Mouse (Mus musculus) MEL (cell line): ENCODE data around the gene Rsad2. TPM values are rescaled to one million over a fixed set of nuclear protein-coding genes. Genes with fewer than 3 reads are reported as not detected.

Experiments used
- DNase-seq: peaks from one replicate; pipeline ENCODE4 v3.0.0; 2011; ENCODE audit warnings: low read depth, low spot score
- H3K27ac ChIP-seq: 2 replicates; pipeline ENCODE4 v1.5.1; 2012; ENCODE audit warnings: low read depth, mild to moderate bottlenecking, control low read depth, low read length, moderate library complexity; ENCODE audit not compliant: control insufficient read depth
- H3K27me3 ChIP-seq, 2 experiments: fragments of 150-350 bp in 1 of 2; sonication (generic) in 1 of 2; 2 replicates each; pipeline ENCODE4 v1.6.1; 2012; ENCODE audit warnings: low read length in 2 of 2, mild to moderate bottlenecking in 2 of 2, improper control_type of control experiment in 1 of 2, moderate library complexity in 1 of 2; ENCODE audit not compliant: insufficient read depth in 2 of 2, control insufficient read depth in 1 of 2
- H3K36me3 ChIP-seq, 2 experiments: 2 replicates each; pipeline ENCODE4 v1.6.1; 2012 to 2014; ENCODE audit warnings: low read length in 2 of 2, improper control_type of control experiment in 1 of 2, inconsistent platforms in 1 of 2, mild to moderate bottlenecking in 1 of 2; ENCODE audit not compliant: insufficient read depth in 2 of 2, control insufficient read depth in 1 of 2
- H3K4me1 ChIP-seq, 2 experiments: fragments of 150-350 bp in 1 of 2; sonication (generic) in 1 of 2; 2 replicates each; pipeline ENCODE4 v1.6.1; 2012; ENCODE audit warnings: low read length in 2 of 2, improper control_type of control experiment in 1 of 2, mild to moderate bottlenecking in 1 of 2; ENCODE audit not compliant: insufficient read depth in 2 of 2, control insufficient read depth in 1 of 2
- H3K4me3 ChIP-seq, 2 experiments: fragments of 150-350 bp in 1 of 2; sonication (generic) in 1 of 2; 2 replicates each; pipeline ENCODE4 v1.5.1; 2012; ENCODE audit warnings: low read depth in 2 of 2, low read length in 2 of 2, mild to moderate bottlenecking in 2 of 2, moderate library complexity in 2 of 2, control low read depth in 1 of 2, improper control_type of control experiment in 1 of 2; ENCODE audit not compliant: control insufficient read depth in 1 of 2, insufficient read depth in 1 of 2
- H3K79me2 ChIP-seq: 2 replicates; pipeline ENCODE4 v1.6.1; 2012; ENCODE audit warnings: mild to moderate bottlenecking, low read length, moderate library complexity; ENCODE audit not compliant: control insufficient read depth, poor library complexity, insufficient read depth
- H3K9ac ChIP-seq: 2 replicates; pipeline ENCODE4 v1.6.1; 2012; ENCODE audit warnings: low read depth, mild to moderate bottlenecking, control low read depth, low read length, moderate library complexity; ENCODE audit not compliant: control insufficient read depth, poor library complexity, severe bottlenecking
- H3K9me3 ChIP-seq: fragments of 150-350 bp; sonication (generic); replicated peaks from 2 replicates; pipeline ENCODE4 v1.6.1; 2012; ENCODE audit warnings: mild to moderate bottlenecking, low read length, improper control_type of control experiment, moderate library complexity; ENCODE audit not compliant: insufficient read depth
- BHLHE40 ChIP-seq: IDR thresholded peaks from 2 replicates; pipeline ENCODE4 v1.6.1; 2012; ENCODE audit warnings: low read depth, mild to moderate bottlenecking, inconsistent platforms, low read length, improper control_type of control experiment, borderline replicate concordance
- CHD1 ChIP-seq: IDR thresholded peaks from 2 replicates; pipeline ENCODE4 v1.6.1; 2012; ENCODE audit warnings: low read depth, mild to moderate bottlenecking, inconsistent platforms, low read length, improper control_type of control experiment
- CHD2 ChIP-seq: IDR thresholded peaks from 2 replicates; pipeline ENCODE4 v1.6.1; 2011; ENCODE audit warnings: low read length, improper control_type of control experiment
- CTCF ChIP-seq, 3 experiments: IDR thresholded peaks in 2 of 3; conservative IDR thresholded peaks in 1 of 3; 2 replicates each; pipeline ENCODE4 v1.5.1; 2011 to 2012; ENCODE audit warnings: low read length in 3 of 3, low read depth in 2 of 3, mild to moderate bottlenecking in 2 of 3, improper control_type of control experiment in 1 of 3, inconsistent platforms in 1 of 3, mixed read lengths in 1 of 3, moderate library complexity in 1 of 3; ENCODE audit not compliant: control insufficient read depth in 1 of 3, insufficient read depth in 1 of 3, poor library complexity in 1 of 3, severe bottlenecking in 1 of 3
- E2F4 ChIP-seq: IDR thresholded peaks from 2 replicates; pipeline ENCODE4 v1.6.1; 2011; ENCODE audit warnings: low read depth, low read length, improper control_type of control experiment, borderline replicate concordance
- EP300 ChIP-seq, 2 experiments: IDR thresholded peaks; 2 replicates each; pipeline ENCODE4 v1.6.1; 2011; ENCODE audit warnings: improper control_type of control experiment in 2 of 2, low read length in 2 of 2, low read depth in 1 of 2, mild to moderate bottlenecking in 1 of 2
- GABPA ChIP-seq: IDR thresholded peaks from 2 replicates; pipeline ENCODE4 v1.6.1; 2012; ENCODE audit warnings: low read depth, mild to moderate bottlenecking, inconsistent platforms, low read length, improper control_type of control experiment, moderate library complexity
- HCFC1 ChIP-seq: IDR thresholded peaks from 2 replicates; pipeline ENCODE4 v1.6.1; 2012; ENCODE audit warnings: low read depth, mild to moderate bottlenecking, inconsistent platforms, low read length, improper control_type of control experiment, moderate library complexity
- JUND ChIP-seq: IDR thresholded peaks from 2 replicates; pipeline ENCODE4 v1.6.1; 2011; ENCODE audit warnings: low read depth, mild to moderate bottlenecking, improper control_type of control experiment, low read length
- MEF2A ChIP-seq: IDR thresholded peaks from 2 replicates; pipeline ENCODE4 v1.6.1; 2014; ENCODE audit warnings: low read depth, mild to moderate bottlenecking, inconsistent platforms, low read length, improper control_type of control experiment; ENCODE audit not compliant: poor library complexity, insufficient replicate concordance, severe bottlenecking; ENCODE audit errors: extremely low read depth
- MYC ChIP-seq: IDR thresholded peaks from 2 replicates; pipeline ENCODE4 v1.6.1; 2011; ENCODE audit warnings: low read depth, mild to moderate bottlenecking, low read length, improper control_type of control experiment, moderate library complexity
- NELFE ChIP-seq: IDR thresholded peaks from 2 replicates; pipeline ENCODE4 v1.6.1; 2011; ENCODE audit warnings: low read depth, low read length, improper control_type of control experiment
- RAD21 ChIP-seq: IDR thresholded peaks from 2 replicates; pipeline ENCODE4 v1.6.1; 2011; ENCODE audit warnings: mild to moderate bottlenecking, low read depth, low read length, improper control_type of control experiment
- RCOR1 ChIP-seq: IDR thresholded peaks from 2 replicates; pipeline ENCODE4 v1.6.1; 2012; ENCODE audit warnings: low read depth, mild to moderate bottlenecking, inconsistent platforms, low read length, improper control_type of control experiment
- SIN3A ChIP-seq: IDR thresholded peaks from 2 replicates; pipeline ENCODE4 v1.6.1; 2012; ENCODE audit warnings: low read length, improper control_type of control experiment, inconsistent platforms
- TAL1 ChIP-seq: IDR thresholded peaks from 2 replicates; pipeline ENCODE4 v1.6.1; 2012; ENCODE audit warnings: mild to moderate bottlenecking, inconsistent platforms, low read length, moderate library complexity, mixed read lengths
- TCF12 ChIP-seq: IDR thresholded peaks from 2 replicates; pipeline ENCODE4 v1.6.1; 2014; ENCODE audit warnings: low read depth, mild to moderate bottlenecking, inconsistent platforms, low read length, improper control_type of control experiment, moderate library complexity
- UBTF ChIP-seq: IDR thresholded peaks from 2 replicates; pipeline ENCODE4 v1.6.1; 2012; ENCODE audit warnings: low read depth, mild to moderate bottlenecking, inconsistent platforms, low read length, improper control_type of control experiment, moderate library complexity, borderline replicate concordance; ENCODE audit not compliant: insufficient read depth
- USF2 ChIP-seq, 2 experiments: IDR thresholded peaks; 2 replicates each; pipeline ENCODE4 v1.6.1; 2011 to 2012; ENCODE audit warnings: improper control_type of control experiment in 2 of 2, low read length in 2 of 2, borderline replicate concordance in 1 of 2, inconsistent platforms in 1 of 2, low read depth in 1 of 2, mild to moderate bottlenecking in 1 of 2; ENCODE audit not compliant: insufficient read depth in 1 of 2
- ZC3H11A ChIP-seq: IDR thresholded peaks from 2 replicates; pipeline ENCODE4 v1.6.1; 2012; ENCODE audit warnings: low read depth, mild to moderate bottlenecking, inconsistent platforms, low read length, improper control_type of control experiment
- ZNF384 ChIP-seq: IDR thresholded peaks from 2 replicates; pipeline ENCODE4 v1.6.1; 2012; ENCODE audit warnings: low read depth, mild to moderate bottlenecking, inconsistent platforms, low read length, improper control_type of control experiment
- polyA plus RNA-seq, 2 experiments: library from polyadenylated mRNA; stranded (reverse) in 1 of 2; unstranded in 1 of 2; fragments of >175 nt in 1 of 2; fragments of >200 nt in 1 of 2; gene quantifications; 2 replicates each; pipeline versions ENCODE4 v1.2.1 to v1.2.4; 2012; ENCODE audit warnings: low replicate concordance in 2 of 2, low read depth in 1 of 2; ENCODE audit not compliant: insufficient read length in 2 of 2, insufficient read depth in 1 of 2, missing spikeins in 1 of 2
- total RNA-seq: library from RNA; depleted of rRNA; stranded (reverse); fragments of 300-350 nt; gene quantifications from 2 replicates; pipeline ENCODE4 v1.2.3, GENCODE M21; 2012

Rsad2 gene
- total and polyA plus RNA-seq, 3 experiments, result 0.42 to 0.61 TPM; not detected in 1

GRCm38 (mm10) chr12:26454682-26455081 lies 1.6 kb downstream of the Rsad2 start:
- H3K9ac ChIP-seq, result no peak overlapping the region

GRCm38 (mm10) chr12:26452951-26453350 lies 3.3 kb downstream of the Rsad2 start:
- H3K27me3 ChIP-seq, result no peaks in the 10 kb centered on the region
- no peak for DNase-seq
- H3K4me1 ChIP-seq, result no peaks in the 10 kb centered on the region; a peak in 1 of 4 replicates
- H3K27ac ChIP-seq, result no peak overlapping the region
- H3K9ac ChIP-seq, result no peak overlapping the region
- H3K79me2 ChIP-seq, result no peaks in the 10 kb centered on the region
- H3K9me3 ChIP-seq, result no peaks in the 10 kb centered on the region
- H3K36me3 ChIP-seq, result no peaks in the 10 kb centered on the region
- TF ChIP-seq RAD21, result no peak
- TF ChIP-seq CHD1, result no peak
- no peak for TF ChIP-seq GABPA
- TF ChIP-seq UBTF, result no peak
- no peak for TF ChIP-seq CHD2
- no peak for TF ChIP-seq ZNF384
- TF ChIP-seq SIN3A, result no peak
- no peak for TF ChIP-seq JUND
- no peak for TF ChIP-seq EP300 (IDR thresholded peaks at IDR 0.05; ENCODE audit: low read depth in 1 of 2, low read length in 2 of 2)
- no peak for TF ChIP-seq ZC3H11A
- no peak for TF ChIP-seq TCF12
- no peak for TF ChIP-seq RCOR1
- TF ChIP-seq BHLHE40, result no peak
- TF ChIP-seq CTCF (IDR thresholded peaks at IDR 0.05 in 2 of 3, conservative IDR thresholded peaks at IDR 0.05 in 1 of 3; ENCODE audit: control insufficient read depth in 1 of 3, insufficient read depth in 1 of 3, low read depth in 2 of 3, low read length in 3 of 3, poor library complexity in 1 of 3, severe bottlenecking in 1 of 3), result no peak
- TF ChIP-seq TAL1, result no peak
- TF ChIP-seq NELFE, result no peak
- no peak overlapping the region for H3K4me3 ChIP-seq

More at GRCm38 (mm10) chr12:26454682-26455081, 1.6 kb downstream of the Rsad2 start:
- no peak for DNase-seq
- TF ChIP-seq MYC (no peak), MEF2A (no peak), USF2 (IDR thresholded peaks at IDR 0.05; ENCODE audit: borderline replicate concordance in 1 of 2, insufficient read depth in 1 of 2, low read depth in 1 of 2, low read length in 2 of 2) (no peak), HCFC1 (no peak), E2F4 (no peak)
- no peaks in the 10 kb centered on the region for H3K36me3 ChIP-seq
- no peak overlapping the region for H3K4me3 ChIP-seq
- H3K27ac ChIP-seq, result no peak overlapping the region
- H3K9me3 ChIP-seq, result no peaks in the 10 kb centered on the region
- H3K27me3 ChIP-seq, result no peaks in the 10 kb centered on the region
- no peaks in the 10 kb centered on the region; a peak in 1 of 4 replicates for H3K4me1 ChIP-seq
- H3K79me2 ChIP-seq, result no peaks in the 10 kb centered on the region
